In genomic region chr7:46652279-46652678, GRCm38 (mm10) we compare ENCODE assay signal across 37 mouse cellular contexts. TPM values are rescaled to one million over a fixed set of nuclear protein-coding genes. Genes with fewer than 3 reads are reported as not detected.
"Had no signal": no experiment of that assay in that cellular context is flagged by ENCODE, and none has a peak within 500 bp of the region (broad histone marks: within the 10 kb centered on the region; RNA-seq: fewer than 3 reads in every experiment).

No protein-coding gene starts in this region.

- H3K4me2 ChIP-seq: heart, embryonic 11.5 days; heart, embryonic 12.5 days; heart, embryonic 13.5 days; heart, embryonic 15.5 days; hindbrain, embryonic 12.5 days; hindbrain, embryonic 13.5 days; hindbrain, embryonic 14.5 days; hindbrain, embryonic 15.5 days; intestine, embryonic 15.5 days; kidney, embryonic 15.5 days had no signal

- H3K36me3 ChIP-seq: heart, embryonic 12.5 days; heart, embryonic 13.5 days; heart, embryonic 15.5 days; hindbrain, embryonic 10.5 days; hindbrain, embryonic 12.5 days; hindbrain, embryonic 13.5 days; hindbrain, embryonic 15.5 days; intestine, embryonic 15.5 days; kidney, embryonic 15.5 days had no signal

- H3K4me3 ChIP-seq: heart, embryonic 12.5 days; heart, embryonic 13.5 days; heart, embryonic 15.5 days; hindbrain, embryonic 10.5 days; hindbrain, embryonic 12.5 days; hindbrain, embryonic 13.5 days; hindbrain, embryonic 15.5 days; intestine, embryonic 15.5 days; kidney, embryonic 15.5 days; layer of hippocampus, adult 2 months; left cerebral cortex, adult 2 months had no signal

- H3K4me1 ChIP-seq: heart, embryonic 12.5 days; heart, embryonic 13.5 days; heart, embryonic 15.5 days; hindbrain, embryonic 10.5 days; hindbrain, embryonic 12.5 days; hindbrain, embryonic 13.5 days; hindbrain, embryonic 15.5 days; intestine, embryonic 15.5 days; kidney, embryonic 15.5 days had no signal

- H3K27ac ChIP-seq: heart, embryonic 13.5 days; heart, embryonic 15.5 days; hindbrain, embryonic 10.5 days; hindbrain, embryonic 12.5 days; hindbrain, embryonic 13.5 days; hindbrain, embryonic 14.5 days; hindbrain, embryonic 15.5 days; hindbrain, postnatal 0 days; intestine, embryonic 15.5 days; kidney, embryonic 15.5 days; kidney, postnatal 0 days; layer of hippocampus, adult 2 months; left cerebral cortex, adult 2 months had no signal

- DNase-seq: heart, postnatal 10 days; heart, postnatal 14 days; heart, postnatal 36 days; heart, postnatal 4 days; kidney, adult 11 months; kidney, adult 18-20 months; kidney, adult 2 months; kidney, adult 8-10 months; kidney, adult 9 months; kidney, postnatal 10 days; kidney, postnatal 14 days; kidney, postnatal 36 days; kidney, postnatal 4 days; layer of hippocampus, adult 9-11 months; layer of hippocampus, postnatal 36 days had no signal

- H3K27me3 ChIP-seq: hindbrain, embryonic 12.5 days; hindbrain, embryonic 15.5 days; intestine, embryonic 15.5 days; kidney, embryonic 15.5 days had no signal

- H3K9ac ChIP-seq: heart, embryonic 12.5 days; heart, embryonic 13.5 days; heart, embryonic 15.5 days; hindbrain, embryonic 12.5 days; hindbrain, embryonic 13.5 days; hindbrain, embryonic 14.5 days; hindbrain, embryonic 15.5 days; intestine, embryonic 15.5 days; kidney, embryonic 15.5 days had no signal

- H3K9me3 ChIP-seq: heart, embryonic 12.5 days; heart, embryonic 13.5 days; heart, embryonic 15.5 days; hindbrain, embryonic 10.5 days; hindbrain, embryonic 12.5 days; hindbrain, embryonic 13.5 days; hindbrain, embryonic 15.5 days; intestine, embryonic 15.5 days; kidney, embryonic 15.5 days had no signal

- ATAC-seq: hindbrain, embryonic 16.5 days; hindbrain, postnatal 0 days; inflammation-experienced regulatory T-cells, adult 6 months; intestine, embryonic 15.5 days; intestine, embryonic 16.5 days; intestine, postnatal 0 days had no signal

RNA-seq across cellular contexts. Expression of gene Tph1, which starts 20.1 kb away (rescaled TPM):
- total RNA-seq: heart, postnatal 10 days; heart, postnatal 25 days; heart, postnatal 36 days; heart, postnatal 4 days; hematopoietic stem cell, adult 5-6 weeks; left cerebral cortex, adult 2 months had no signal
- polyA plus RNA-seq: heart, embryonic 11.5 days; heart, embryonic 12.5 days; heart, embryonic 13.5 days; hindbrain, embryonic 11.5 days; kidney, adult 2 months had no signal
